28 mouse cellular contexts compared by ENCODE assay signal in genomic region chr14:25340845-25341244, GRCm38 (mm10).
DNase-seq lines count a peak whose midpoint lies in the region; ATAC-seq lines count a peak whose summit lies in the region.
"Had no signal": no experiment of that assay in that cellular context is flagged by ENCODE, and none has a peak within 500 bp of the region (broad histone marks: within the 10 kb centered on the region; RNA-seq: fewer than 3 reads in every experiment).

No protein-coding gene starts in this region.

- DNase-seq in cerebellum, postnatal 10 days, result peak; percentile 48 to 56
- DNase-seq in cerebellum, postnatal 25 days, result no peak
- no peak for DNase-seq in hindbrain, embryonic 10.5 days (ENCODE audit: low spot score)
- no peak for DNase-seq in hindbrain, embryonic 11.5 days (ENCODE audit: low spot score)
- DNase-seq in neural tube, embryonic 10.5 days (ENCODE audit: extremely low spot score, low spot score), result no peak
- DNase-seq in urinary bladder, postnatal 36 days (ENCODE audit: low spot score in 2 of 2), result no peak
- DNase-seq: adrenal gland, adult 2 months; cerebellum, adult 2 months; cerebellum, postnatal 36 days; gastrocnemius, postnatal 25 days; heart, adult 18-20 months; heart, postnatal 14 days; kidney, adult 9 months; kidney, postnatal 14 days; liver; lung, adult 2 months; lung, postnatal 10 days; retina, postnatal 1 day; right cerebral cortex, postnatal 14 days had no signal

- no peak for ATAC-seq in hindbrain, embryonic 11.5 days (ENCODE audit: low FRiP score)
- no peak for ATAC-seq in neural tube, embryonic 15.5 days (ENCODE audit: low FRiP score)
- ATAC-seq: activated CD4-positive, CD25-positive, alpha-beta regulatory T cell, adult 4 months; hindbrain, postnatal 0 days; intestine, postnatal 0 days had no signal

- H3K4me2 ChIP-seq in hindbrain, embryonic 11.5 days (replicated peaks; ENCODE audit: low read depth, low read length), result no peak overlapping the region
- no peak overlapping the region for H3K4me2 ChIP-seq in neural tube, embryonic 15.5 days
- H3K4me2 ChIP-seq: embryonic facial prominence, embryonic 13.5 days; heart, embryonic 12.5 days; hindbrain, embryonic 12.5 days; stomach, embryonic 15.5 days had no signal

- peak overlapping the region; percentile 67; the same call in 1 of the 2 replicates for H3K27ac ChIP-seq in hindbrain, embryonic 10.5 days
- H3K27ac ChIP-seq in hindbrain, embryonic 11.5 days (ENCODE audit: low read depth, low read length), result no peak overlapping the region
- H3K27ac ChIP-seq in neural tube, embryonic 15.5 days (replicated peaks), result 0 out of 2 replicates have a peak overlapping the region, but pooled peaks have one; percentile 28
- H3K27ac ChIP-seq: embryonic facial prominence, embryonic 13.5 days; hindbrain, embryonic 12.5 days; hindbrain, postnatal 0 days; liver, embryonic 14.5 days; stomach, embryonic 15.5 days had no signal

- WGBS in hindbrain, embryonic 10.5 days, result 84% methylated on average over 9 of the region's 9 CpGs
- WGBS in hindbrain, embryonic 11.5 days, result 82% methylated on average over 9 of the region's 9 CpGs
- WGBS in neural tube, embryonic 15.5 days, result 69% methylated on average over 9 of the region's 9 CpGs

- H3K9me3 ChIP-seq in hindbrain, embryonic 10.5 days, result no peaks in the 10 kb centered on the region
- no peaks in the 10 kb centered on the region for H3K9me3 ChIP-seq in hindbrain, embryonic 11.5 days (ENCODE audit: control insufficient read depth, low read length)
- H3K9me3 ChIP-seq in neural tube, embryonic 15.5 days (replicated peaks), result no peaks in the 10 kb centered on the region
- H3K9me3 ChIP-seq: embryonic facial prominence, embryonic 13.5 days; heart, embryonic 12.5 days; stomach, embryonic 15.5 days had no signal

- no peaks in the 10 kb centered on the region for H3K27me3 ChIP-seq in hindbrain, embryonic 10.5 days (ENCODE audit: insufficient read depth, poor library complexity, severe bottlenecking)
- H3K27me3 ChIP-seq in hindbrain, embryonic 11.5 days (ENCODE audit: control insufficient read depth, insufficient read depth, low read length), result no peaks in the 10 kb centered on the region
- no peaks in the 10 kb centered on the region for H3K27me3 ChIP-seq in neural tube, embryonic 15.5 days (replicated peaks)
- H3K27me3 ChIP-seq: embryonic facial prominence, embryonic 13.5 days; heart, embryonic 12.5 days; hindbrain, embryonic 12.5 days; stomach, embryonic 15.5 days had no signal

- H3K4me1 ChIP-seq in hindbrain, embryonic 10.5 days (replicated peaks), result peaks cover 64% of the 10 kb centered on the region
- H3K4me1 ChIP-seq in hindbrain, embryonic 11.5 days (replicated peaks; ENCODE audit: control insufficient read depth, insufficient read depth, low read length), result peaks cover 9% of the 10 kb centered on the region
- peaks cover 30% of the 10 kb centered on the region for H3K4me1 ChIP-seq in neural tube, embryonic 15.5 days

- no peaks in the 10 kb centered on the region for H3K36me3 ChIP-seq in hindbrain, embryonic 10.5 days
- no peaks in the 10 kb centered on the region for H3K36me3 ChIP-seq in hindbrain, embryonic 11.5 days (ENCODE audit: control insufficient read depth, insufficient read depth, low read length)
- no peaks in the 10 kb centered on the region for H3K36me3 ChIP-seq in neural tube, embryonic 15.5 days
- H3K36me3 ChIP-seq: embryonic facial prominence, embryonic 13.5 days; heart, embryonic 12.5 days; hindbrain, embryonic 12.5 days; stomach, embryonic 15.5 days had no signal

- no peak overlapping the region for H3K4me3 ChIP-seq in hindbrain, embryonic 10.5 days
- no peak overlapping the region for H3K4me3 ChIP-seq in hindbrain, embryonic 11.5 days (ENCODE audit: low read depth, low read length)
- H3K4me3 ChIP-seq in neural tube, embryonic 15.5 days (replicated peaks), result no peak overlapping the region
- H3K4me3 ChIP-seq: embryonic facial prominence, embryonic 13.5 days; heart, embryonic 12.5 days; hindbrain, embryonic 12.5 days; stomach, embryonic 15.5 days had no signal

- H3K9ac ChIP-seq in hindbrain, embryonic 11.5 days (ENCODE audit: low read depth, low read length), result no peak overlapping the region
- H3K9ac ChIP-seq in neural tube, embryonic 15.5 days (replicated peaks), result no peak overlapping the region
- H3K9ac ChIP-seq: embryonic facial prominence, embryonic 13.5 days; heart, embryonic 12.5 days; hindbrain, embryonic 12.5 days; liver, embryonic 14.5 days; stomach, embryonic 15.5 days had no signal

Comparison
In these comparisons a context has a peak if more than half of its experiments do, and no peak if none do; other contexts are left out.
1. DNase-seq: peak in cerebellum, postnatal 10 days (2 of 2); none in cerebellum, postnatal 25 days (0 of 2), hindbrain, embryonic 10.5 days (single experiment), hindbrain, embryonic 11.5 days (single experiment), neural tube, embryonic 10.5 days (single experiment) and urinary bladder, postnatal 36 days (0 of 2).